Mouse (Mus musculus) bone marrow macrophage, adult 2 months (primary cell): ENCODE measurements around the gene Zmynd15. TPM values are rescaled to one million over a fixed set of nuclear protein-coding genes. Genes with fewer than 3 reads are reported as not detected.
"Not testable (repeated sequence)": the region's sequence is repeated elsewhere in the genome, so short reads cannot be mapped to it uniquely, and the experiment has no call there.

Experiments used
- H3K27ac ChIP-seq: 2 replicates; pipeline ENCODE4 v1.5.1; 2012; ENCODE audit warnings: low read depth, low read length; ENCODE audit not compliant: insufficient read depth
- H3K4me1 ChIP-seq: 2 replicates; pipeline ENCODE4 v1.6.1; 2012; ENCODE audit warnings: low read length; ENCODE audit not compliant: control insufficient read depth, insufficient read depth
- H3K4me3 ChIP-seq: 2 replicates; pipeline ENCODE4 v1.5.1; 2012; ENCODE audit warnings: mild to moderate bottlenecking, low read length, moderate library complexity; ENCODE audit not compliant: insufficient read depth
- CTCF ChIP-seq: IDR thresholded peaks from 2 replicates; pipeline ENCODE4 v1.5.1; 2012; ENCODE audit warnings: low read depth, mild to moderate bottlenecking, low read length, moderate library complexity
- POLR2A ChIP-seq: IDR thresholded peaks from 2 replicates; pipeline ENCODE4 v1.6.1; 2012; ENCODE audit warnings: mild to moderate bottlenecking, low read depth, low read length, borderline replicate concordance
- polyA plus RNA-seq: library from polyadenylated mRNA; stranded (reverse); fragments of >200 nt; gene quantifications from 2 replicates; pipeline ENCODE4 v1.2.4, GENCODE M21; 2012; ENCODE audit not compliant: missing spikeins, insufficient read depth, insufficient read length

Gene Zmynd15
- polyA plus RNA-seq, 1 experiment = 21.7 TPM

DNA sequence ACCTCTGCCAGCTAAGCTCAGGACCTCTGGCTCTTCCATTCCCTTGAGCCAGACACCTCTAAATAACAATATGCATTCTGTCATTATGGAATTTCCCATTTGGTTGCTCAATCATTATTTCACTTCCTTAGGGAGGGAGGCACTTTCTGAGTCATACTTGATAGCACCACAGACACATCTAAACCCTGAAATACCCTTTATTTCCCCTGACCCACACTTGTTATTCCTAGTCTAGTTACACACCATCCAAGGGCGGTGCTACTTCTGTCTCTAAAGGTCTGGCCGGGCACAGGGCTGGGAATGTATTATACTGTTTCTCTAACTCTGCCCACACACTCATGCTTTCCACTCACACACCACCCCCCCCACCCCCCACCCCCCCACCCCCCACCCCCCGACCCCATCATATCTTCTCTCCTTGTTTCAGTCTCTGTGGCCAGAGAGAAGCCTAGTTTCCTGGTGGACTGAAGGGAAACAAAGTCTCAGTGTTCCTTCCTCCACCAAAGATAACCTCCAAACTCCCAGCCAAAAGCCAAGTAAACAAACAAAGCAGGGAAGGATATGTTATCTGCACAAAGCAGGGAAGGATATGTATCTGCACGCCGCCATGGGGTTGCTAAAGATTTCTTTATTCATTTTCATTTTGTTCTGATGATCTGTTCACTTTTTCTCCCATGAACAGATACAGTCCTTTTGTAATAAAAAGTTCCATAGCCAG is 8.8 kb downstream of the Zmynd15 start:
- TF ChIP-seq CTCF (no peak), POLR2A (no peak)
- peak overlapping the region; percentile 99 for H3K27ac ChIP-seq
- H3K4me3 ChIP-seq = peak overlapping the region; percentile 11; the same call in 1 of the 2 replicates
- peaks cover 63% of the 10 kb centered on the region for H3K4me1 ChIP-seq

GRCm38 (mm10) chr11:70469764-70470163 is 10.5 kb downstream of the Zmynd15 start:
- TF ChIP-seq CTCF (no peak), POLR2A (no peak)
- H3K27ac ChIP-seq = peak overlapping the region; percentile 99
- H3K4me1 ChIP-seq = peaks cover 71% of the 10 kb centered on the region

GRCm38 (mm10) chr11:70472716-70473115 is 13.5 kb downstream of the Zmynd15 start:
- Histone ChIP-seq H3K27ac (peak overlapping the region; percentile 78), H3K4me3 (no peak overlapping the region), H3K4me1 (peaks cover 58% of the 10 kb centered on the region)
- no peak for TF ChIP-seq POLR2A
- TF ChIP-seq CTCF = no peak

More at GRCm38 (mm10) chr11:70469764-70470163, 10.5 kb downstream of the Zmynd15 start:
- no peak overlapping the region for H3K4me3 ChIP-seq

DNA sequence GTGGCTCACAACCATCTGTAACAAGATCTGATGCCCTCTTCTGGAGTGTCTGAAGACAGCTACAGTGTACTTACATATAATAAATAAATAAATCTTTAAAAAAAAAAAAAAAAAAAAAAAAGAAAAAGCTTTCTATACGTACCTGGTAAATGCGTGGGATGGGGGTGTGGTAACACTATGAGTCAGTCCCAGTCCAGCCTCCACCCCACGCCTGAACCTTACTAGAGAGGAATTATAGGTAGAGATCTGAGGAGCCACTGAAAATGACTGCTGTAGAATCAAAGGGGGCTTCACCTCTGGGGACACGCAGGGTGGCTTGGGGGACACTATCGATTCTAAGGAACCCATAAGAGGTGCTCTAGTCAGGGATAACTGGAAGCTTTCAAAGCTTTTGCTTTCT is 14.1 kb downstream of the Zmynd15 start:
- Histone ChIP-seq H3K27ac (peak overlapping the region; percentile 78), H3K4me1 (peaks cover 59% of the 10 kb centered on the region)
- H3K4me3 ChIP-seq = not testable (repeated sequence)

GRCm38 (mm10) chr11:70474872-70475534 is 15.8 kb downstream of the Zmynd15 start:
- TF ChIP-seq POLR2A (no peak), CTCF (no peak)
- Histone ChIP-seq H3K4me3 (no peak overlapping the region), H3K27ac (peak overlapping the region; percentile 72), H3K4me1 (peaks cover 57% of the 10 kb centered on the region)

DNA sequence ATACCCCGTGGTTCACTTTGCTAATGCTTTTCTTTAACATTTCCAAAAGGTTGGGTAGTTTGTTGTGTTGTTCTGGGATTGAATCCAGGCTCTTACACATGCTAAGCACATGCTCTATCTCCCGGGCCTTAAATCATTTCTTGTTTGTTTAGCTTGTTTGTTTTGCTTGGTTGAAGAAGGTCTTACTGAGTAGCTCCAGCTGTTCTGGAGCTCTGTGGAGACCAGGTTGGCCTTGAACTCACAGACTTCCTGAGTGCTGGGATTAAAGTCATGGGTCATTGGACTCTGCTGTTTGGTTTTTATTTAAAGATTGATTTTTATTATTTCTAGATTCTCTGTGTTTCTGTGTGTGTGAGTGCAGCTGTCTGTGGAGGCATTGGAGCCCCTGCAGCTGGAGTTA is 26.3 kb downstream of the Zmynd15 start:
- TF ChIP-seq CTCF = no peak
- TF ChIP-seq POLR2A = no peak
- Histone ChIP-seq H3K4me3 (no peak overlapping the region), H3K4me1 (peaks cover 47% of the 10 kb centered on the region), H3K27ac (no peak overlapping the region)

- Histone ChIP-seq H3K4me1 (peaks cover 44% of the 10 kb centered on the region), H3K27ac (0 out of 2 replicates have a peak overlapping the region, but pooled peaks have one; percentile 19)
- TF ChIP-seq POLR2A (no peak), CTCF (no peak)
These were observed 28.6 kb downstream of the Zmynd15 start for GRCm38 (mm10) chr11:70487816-70488215.

GRCm38 (mm10) chr11:70489138-70489537 is 29.9 kb downstream of the Zmynd15 start:
- H3K4me1 ChIP-seq = peaks cover 42% of the 10 kb centered on the region
- no peak for TF ChIP-seq CTCF
- TF ChIP-seq POLR2A = no peak
- peak overlapping the region; percentile 95 for H3K27ac ChIP-seq
- peak overlapping the region; percentile 2; the same call in 1 of the 2 replicates for H3K4me3 ChIP-seq

More at GRCm38 (mm10) chr11:70487816-70488215, 28.6 kb downstream of the Zmynd15 start:
- H3K4me3 ChIP-seq = no peak overlapping the region

DNA sequence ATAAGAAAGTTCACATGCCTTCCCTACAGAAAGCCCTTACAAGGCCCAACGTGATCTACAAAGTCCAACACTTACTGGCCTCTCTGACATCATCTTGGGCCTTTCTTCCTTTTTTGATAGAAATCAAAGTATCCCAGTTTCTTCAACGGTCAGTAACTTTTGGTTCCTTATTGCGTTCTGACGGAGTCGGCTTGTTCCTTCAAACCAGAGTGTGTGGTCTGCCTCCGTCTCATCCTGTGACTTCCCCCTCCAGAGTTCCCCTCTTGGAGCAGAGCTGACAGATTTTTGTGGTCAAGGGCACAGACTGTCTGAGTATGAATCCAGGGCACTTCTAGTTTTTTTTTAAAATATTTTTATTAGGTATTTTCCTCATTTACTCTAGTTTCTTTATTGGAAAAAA is 30.5 kb downstream of the Zmynd15 start:
- Histone ChIP-seq H3K27ac (peak overlapping the region; percentile 95), H3K4me3 (no peak overlapping the region), H3K4me1 (peaks cover 42% of the 10 kb centered on the region)
- TF ChIP-seq POLR2A (no peak), CTCF (no peak)
